Mouse (Mus musculus) kidney, postnatal 0 days (tissue): ENCODE measurements around the gene Mcrip2. TPM values are rescaled to one million over a fixed set of nuclear protein-coding genes. Genes with fewer than 3 reads are reported as not detected.

Experiments
- ATAC-seq: fragments of 200-750 bp; cut with Nextera tagmentation; replicated peaks from 2 replicates; pipeline ENCODE4 v1.8.0; 2017; ENCODE audit warnings: low read depth, moderate number of reproducible peaks, moderate TSS enrichment, moderate library complexity; ENCODE audit not compliant: low FRiP score
- DNase-seq: peaks from one replicate; pipeline ENCODE4 v3.0.0-alpha.2; 2016; ENCODE audit warnings: low spot score
- H3K27ac ChIP-seq: fragments of 300-500 bp; sonication (generic); 2 replicates; pipeline ENCODE4 v1.5.1; 2014; ENCODE audit warnings: mild to moderate bottlenecking
- H3K27me3 ChIP-seq: fragments of 300-500 bp; sonication (generic); 2 replicates; pipeline ENCODE4 v1.6.1; 2014; ENCODE audit warnings: low read length, mixed read lengths; ENCODE audit not compliant: insufficient read depth
- H3K36me3 ChIP-seq: fragments of 300-500 bp; sonication (generic); 2 replicates; pipeline ENCODE4 v1.6.1; 2014; ENCODE audit warnings: low read length, mixed read lengths; ENCODE audit not compliant: insufficient read depth
- H3K4me1 ChIP-seq: fragments of 300-500 bp; sonication (generic); replicated peaks from 2 replicates; pipeline ENCODE4 v1.6.1; 2014; ENCODE audit warnings: antibody characterized with exemption, low read length, mixed read lengths; ENCODE audit not compliant: insufficient read depth
- H3K4me2 ChIP-seq: fragments of 300-500 bp; sonication (generic); 2 replicates; pipeline ENCODE4 v1.6.1; 2014; ENCODE audit warnings: mild to moderate bottlenecking, low read length, moderate library complexity, mixed read lengths
- H3K4me3 ChIP-seq: fragments of 300-500 bp; sonication (generic); replicated peaks from 2 replicates; pipeline ENCODE4 v1.5.1; 2014; ENCODE audit warnings: low read depth, low read length
- H3K9ac ChIP-seq: fragments of 300-500 bp; sonication (generic); 2 replicates; pipeline ENCODE4 v1.6.1; 2014; ENCODE audit warnings: low read depth, low read length
- H3K9me3 ChIP-seq: fragments of 300-500 bp; sonication (generic); replicated peaks from 2 replicates; pipeline ENCODE4 v1.6.1; 2016; ENCODE audit warnings: low read length, inconsistent platforms, mixed read lengths
- CTCF ChIP-seq: IDR thresholded peaks from 2 replicates; pipeline ENCODE4 v1.5.1; 2016; ENCODE audit warnings: antibody characterized with exemption, low read depth, mild to moderate bottlenecking, moderate library complexity
- WGBS: fragments of 180-500 bp; shearing (Covaris S2); extraction: QIAGEN DNeasy Blood & Tissue Kit; methylation state at CpG from one replicate; pipeline ENCODE4 v1.1.7; 2014; 5-methylcytosine and 5-hydroxymethylcytosine counted together
- polyA plus RNA-seq: library from polyadenylated mRNA; unstranded; fragments of >200 nt; fragmentation: Nextera tagmentation; extraction: Ambion mirVana; gene quantifications from 2 replicates; pipeline ENCODE4 v1.2.1, GENCODE M21; 2015

Gene Mcrip2
- polyA plus RNA-seq, 1 experiment from 2014 or later: 138 TPM

- H3K4me3 ChIP-seq: no peak overlapping the region
- ATAC-seq (peak; percentile 77; the same call in 1 of the 2 replicates), DNase-seq (peak; percentile 85)
- no peaks in the 10 kb centered on the region for H3K27me3 ChIP-seq
- no peak overlapping the region for H3K4me2 ChIP-seq
- H3K9ac ChIP-seq: no peak overlapping the region
- no peaks in the 10 kb centered on the region for H3K4me1 ChIP-seq
- peak; percentile 96 for TF ChIP-seq CTCF
- H3K9me3 ChIP-seq: no peaks in the 10 kb centered on the region
- 0 out of 2 replicates have a peak, but pooled peaks cover 7% of the 10 kb centered on the region for H3K36me3 ChIP-seq
- H3K27ac ChIP-seq: 0 out of 2 replicates have a peak overlapping the region, but pooled peaks have one; percentile 5
- 33% methylated on average over 2 of the region's 2 CpGs for WGBS
Observed at GRCm38 (mm10) chr17:25893975-25894617, 25.5 kb upstream of the Mcrip2 start.

DNA sequence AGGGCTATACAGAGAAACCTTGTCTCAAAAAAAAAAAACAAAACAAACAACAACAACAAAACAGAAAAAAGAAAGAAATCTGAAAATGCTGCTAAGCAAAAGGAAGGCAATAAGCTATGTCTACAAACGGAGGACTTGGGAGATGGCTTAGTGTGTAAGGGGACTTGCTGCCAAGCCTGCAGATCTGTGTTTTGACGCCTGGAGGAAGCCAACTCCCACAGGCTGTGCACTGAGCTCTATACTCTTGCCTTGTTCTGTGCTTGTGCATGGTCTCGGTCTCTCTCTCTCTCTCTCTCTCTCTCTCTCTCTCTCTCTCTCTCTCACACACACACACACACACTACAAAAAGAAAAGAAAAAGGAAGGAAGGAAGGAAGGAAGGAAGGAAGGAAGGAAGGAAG lies 20.3 kb upstream of the Mcrip2 start:
- 84% methylated on average over 3 of the region's 3 CpGs for WGBS
- no peak for ATAC-seq
- no peaks in the 10 kb centered on the region for H3K27me3 ChIP-seq

DNA sequence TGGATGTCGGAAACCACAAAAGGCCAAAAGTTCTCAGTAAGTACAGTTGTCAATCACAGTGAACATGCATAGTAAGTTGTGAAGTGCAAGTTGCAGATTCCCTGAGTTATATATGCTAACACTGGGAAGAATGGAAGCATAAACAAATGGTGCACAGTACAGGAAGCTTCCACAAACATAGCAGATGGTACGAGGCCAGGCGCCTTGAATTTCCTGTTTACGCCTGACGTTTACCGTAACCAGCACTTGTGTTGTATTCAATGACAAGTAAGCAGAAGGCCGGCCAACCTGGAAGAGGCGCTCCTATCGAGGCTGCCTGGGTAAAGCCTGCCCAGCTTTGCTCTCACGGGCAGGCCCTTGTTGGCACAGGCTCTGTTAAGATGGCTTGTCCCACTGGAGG lies 18.9 kb upstream of the Mcrip2 start:
- no peak for DNase-seq
- Histone ChIP-seq H3K27ac (no peak overlapping the region), H3K4me2 (no peak overlapping the region), H3K9ac (no peak overlapping the region), H3K4me1 (no peaks in the 10 kb centered on the region), H3K36me3 (peaks cover 22% of the 10 kb centered on the region; the same call in 1 of the 2 replicates), H3K4me3 (no peak overlapping the region), H3K9me3 (no peaks in the 10 kb centered on the region), H3K27me3 (no peaks in the 10 kb centered on the region)
- ATAC-seq: no peak
- 87% methylated on average over 10 of the region's 10 CpGs for WGBS
- no peak for TF ChIP-seq CTCF

More for the DNA sequence above, 20.3 kb upstream of the Mcrip2 start:
- Histone ChIP-seq H3K27ac (no peak overlapping the region), H3K36me3 (peaks cover 14% of the 10 kb centered on the region; the same call in 1 of the 2 replicates), H3K9me3 (no peaks in the 10 kb centered on the region), H3K4me1 (no peaks in the 10 kb centered on the region), H3K4me3 (no peak overlapping the region), H3K9ac (no peak overlapping the region), H3K4me2 (no peak overlapping the region)
- no peak for TF ChIP-seq CTCF
- no peak for DNase-seq

DNA sequence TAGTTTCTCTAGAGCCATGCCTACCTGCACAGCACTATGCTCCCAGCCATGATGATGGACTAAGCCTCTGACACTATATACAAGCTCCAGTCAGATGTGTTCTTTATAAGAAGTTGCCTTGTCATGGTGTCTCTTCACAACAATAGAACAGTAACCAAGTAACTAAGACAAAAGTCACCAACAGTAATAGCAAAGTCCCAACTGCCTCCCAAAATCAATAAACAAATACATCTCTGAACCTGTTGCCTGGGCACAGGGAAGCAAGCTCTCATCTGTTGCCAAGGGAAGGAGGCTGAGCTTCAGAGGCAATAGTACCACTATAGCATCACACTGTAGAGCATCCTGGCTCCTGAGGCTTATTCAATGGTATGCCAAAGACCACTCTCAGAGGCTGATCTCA lies 18.2 kb upstream of the Mcrip2 start:
- H3K4me1 ChIP-seq: no peaks in the 10 kb centered on the region
- no peak overlapping the region for H3K9ac ChIP-seq
- no peaks in the 10 kb centered on the region for H3K27me3 ChIP-seq
- peaks cover 22% of the 10 kb centered on the region; the same call in 1 of the 2 replicates for H3K36me3 ChIP-seq
- H3K27ac ChIP-seq: no peak overlapping the region
- H3K9me3 ChIP-seq: no peaks in the 10 kb centered on the region
- H3K4me3 ChIP-seq: no peak overlapping the region
- no peak for DNase-seq
- H3K4me2 ChIP-seq: no peak overlapping the region
- no peak for TF ChIP-seq CTCF
- no peak for ATAC-seq

- peaks cover 22% of the 10 kb centered on the region; the same call in 1 of the 2 replicates for H3K36me3 ChIP-seq
- DNase-seq: peak; percentile 32
- no peak overlapping the region for H3K4me2 ChIP-seq
- H3K9me3 ChIP-seq: no peaks in the 10 kb centered on the region
- no peak overlapping the region for H3K9ac ChIP-seq
- ATAC-seq: no peak
- no peak overlapping the region for H3K4me3 ChIP-seq
- no peaks in the 10 kb centered on the region for H3K27me3 ChIP-seq
- peak; percentile 67 for TF ChIP-seq CTCF
- H3K4me1 ChIP-seq: no peaks in the 10 kb centered on the region
- WGBS: 70% methylated on average over 4 of the region's 4 CpGs
- H3K27ac ChIP-seq: no peak overlapping the region
Observed at GRCm38 (mm10) chr17:25885636-25886035, 17.1 kb upstream of the Mcrip2 start.

GRCm38 (mm10) chr17:25883824-25884223 lies 15.3 kb upstream of the Mcrip2 start:
- Histone ChIP-seq H3K27me3 (no peaks in the 10 kb centered on the region), H3K36me3 (peaks cover 24% of the 10 kb centered on the region; the same call in 1 of the 2 replicates), H3K9me3 (no peaks in the 10 kb centered on the region), H3K4me1 (0 out of 2 replicates have a peak, but pooled peaks cover 8% of the 10 kb centered on the region), H3K27ac (no peak overlapping the region), H3K4me3 (no peak overlapping the region), H3K9ac (no peak overlapping the region), H3K4me2 (no peak overlapping the region)
- ATAC-seq (no peak), DNase-seq (no peak)
- TF ChIP-seq CTCF: peak; percentile 47; the same call in 1 of the 2 replicates
- 88% methylated on average over 3 of the region's 3 CpGs for WGBS

GRCm38 (mm10) chr17:25883268-25883667 lies 14.7 kb upstream of the Mcrip2 start:
- Histone ChIP-seq H3K4me3 (no peak overlapping the region), H3K4me2 (no peak overlapping the region), H3K9ac (no peak overlapping the region), H3K27me3 (no peaks in the 10 kb centered on the region), H3K36me3 (0 out of 2 replicates have a peak, but pooled peaks cover 22% of the 10 kb centered on the region), H3K27ac (no peak overlapping the region), H3K9me3 (no peaks in the 10 kb centered on the region), H3K4me1 (0 out of 2 replicates have a peak, but pooled peaks cover 8% of the 10 kb centered on the region)
- no peak for TF ChIP-seq CTCF
- DNase-seq: no peak
- ATAC-seq: no peak
- 87% methylated on average over 8 of the region's 8 CpGs for WGBS
